Mouse (Mus musculus) hindbrain, embryonic 11.5 days (tissue): Measurements from ENCODE around the gene Pcbp4. TPM values are rescaled to one million over a fixed set of nuclear protein-coding genes. Genes with fewer than 3 reads are reported as not detected.
A peak's percentile ranks its signal among the peaks of the same experiment; 100 is the strongest.

ENCODE experiments used
- ATAC-seq: fragments of 200-750 bp; cut with Nextera tagmentation; 2 replicates; pipeline ENCODE4 v1.8.0; 2017; ENCODE audit warnings: mild to moderate bottlenecking, moderate TSS enrichment, moderate library complexity; ENCODE audit not compliant: low FRiP score
- DNase-seq: peaks from one replicate; pipeline ENCODE4 v3.0.0-alpha.2; 2015; ENCODE audit warnings: low spot score
- H3K27ac ChIP-seq: fragments of 300-500 bp; sonication (generic); 2 replicates; pipeline ENCODE4 v1.5.1; 2014; ENCODE audit warnings: mild to moderate bottlenecking, low read depth, low read length
- H3K27me3 ChIP-seq: fragments of 300-500 bp; sonication (generic); 2 replicates; pipeline ENCODE4 v1.6.1; 2014; ENCODE audit warnings: mild to moderate bottlenecking, low read length, moderate library complexity, mixed read lengths; ENCODE audit not compliant: control insufficient read depth, insufficient read depth
- H3K36me3 ChIP-seq: fragments of 300-500 bp; sonication (generic); 2 replicates; pipeline ENCODE4 v1.6.1; 2014; ENCODE audit warnings: mild to moderate bottlenecking, low read length, moderate library complexity, mixed read lengths; ENCODE audit not compliant: control insufficient read depth, insufficient read depth
- H3K4me1 ChIP-seq: fragments of 300-500 bp; sonication (generic); replicated peaks from 2 replicates; pipeline ENCODE4 v1.6.1; 2014; ENCODE audit warnings: low read length, mixed read lengths; ENCODE audit not compliant: control insufficient read depth, insufficient read depth
- H3K4me2 ChIP-seq: fragments of 300-500 bp; sonication (generic); replicated peaks from 2 replicates; pipeline ENCODE4 v1.6.1; 2014; ENCODE audit warnings: mild to moderate bottlenecking, low read depth, low read length
- H3K4me3 ChIP-seq: fragments of 300-500 bp; sonication (generic); 2 replicates; pipeline ENCODE4 v1.5.1; 2014; ENCODE audit warnings: low read depth, low read length
- H3K9ac ChIP-seq: fragments of 300-500 bp; sonication (generic); 2 replicates; pipeline ENCODE4 v1.6.1; 2014; ENCODE audit warnings: low read depth, low read length
- H3K9me3 ChIP-seq: fragments of 300-500 bp; sonication (generic); 2 replicates; pipeline ENCODE4 v1.6.1; 2016; ENCODE audit warnings: low read length; ENCODE audit not compliant: control insufficient read depth
- WGBS: fragments of 180-500 bp; shearing (Covaris S2); extraction: QIAGEN DNeasy Blood & Tissue Kit; methylation state at CpG from one replicate; pipeline ENCODE4 v1.1.7; 2014; 5-methylcytosine and 5-hydroxymethylcytosine counted together
- polyA plus RNA-seq: library from polyadenylated mRNA; unstranded; fragments of >200 nt; fragmentation: Nextera tagmentation; extraction: Ambion mirVana; gene quantifications from 2 replicates; pipeline ENCODE4 v1.2.1, GENCODE M21; 2014

The Pcbp4 gene
- 222 and 249 TPM in 2 replicates for polyA plus RNA-seq

GRCm38 (mm10) chr9:106453271-106454070 lies at the start of gene Pcbp4:
Pcbp4 (plus strand) TSS chr9:106453291.
- no peaks in the 10 kb centered on the region for H3K36me3 ChIP-seq
- H3K9me3 ChIP-seq: no peaks in the 10 kb centered on the region
- peak within 1 kb of the TSS; percentile 82 for H3K4me3 ChIP-seq
- H3K27me3 ChIP-seq: no peaks in the 10 kb centered on the region
- H3K4me1 ChIP-seq: peaks cover 31% of the 10 kb centered on the region
- ATAC-seq (peak; percentile 79), DNase-seq (peak; percentile 82)
- peak within 1 kb of the TSS; percentile 93 for H3K9ac ChIP-seq
- 0% methylated on average over 35 of the region's 74 CpGs for WGBS
- H3K27ac ChIP-seq: peak within 1 kb of the TSS; percentile 98
- H3K4me2 ChIP-seq: peak within 1 kb of the TSS; percentile 97

- 27% methylated on average over 6 of the region's 6 CpGs for WGBS
- no peak overlapping the region for H3K9ac ChIP-seq
- no peak overlapping the region for H3K27ac ChIP-seq
- no peaks in the 10 kb centered on the region for H3K27me3 ChIP-seq
- H3K4me1 ChIP-seq: no peaks in the 10 kb centered on the region
- no peaks in the 10 kb centered on the region for H3K9me3 ChIP-seq
- H3K4me2 ChIP-seq: no peak overlapping the region
- ATAC-seq (no peak), DNase-seq (no peak)
- no peak overlapping the region for H3K4me3 ChIP-seq
- H3K36me3 ChIP-seq: no peaks in the 10 kb centered on the region
Observed at GRCm38 (mm10) chr9:106405275-106405674, 47.8 kb upstream of the Pcbp4 start.

GRCm38 (mm10) chr9:106406443-106407078 lies 46.5 kb upstream of the Pcbp4 start:
- WGBS: 63% methylated on average over 8 of the region's 8 CpGs
- no peak for DNase-seq
- H3K9ac ChIP-seq: no peak overlapping the region
- ATAC-seq: no peak
- no peaks in the 10 kb centered on the region for H3K27me3 ChIP-seq
- H3K36me3 ChIP-seq: no peaks in the 10 kb centered on the region
- no peak overlapping the region for H3K4me2 ChIP-seq
- no peaks in the 10 kb centered on the region for H3K4me1 ChIP-seq
- H3K27ac ChIP-seq: no peak overlapping the region
- H3K9me3 ChIP-seq: no peaks in the 10 kb centered on the region
- no peak overlapping the region for H3K4me3 ChIP-seq

GRCm38 (mm10) chr9:106409096-106409495 lies 44.0 kb upstream of the Pcbp4 start:
- ATAC-seq (no peak), DNase-seq (no peak)
- no peaks in the 10 kb centered on the region for H3K4me1 ChIP-seq
- no peak overlapping the region for H3K27ac ChIP-seq
- no peaks in the 10 kb centered on the region for H3K27me3 ChIP-seq
- 93% methylated on average over 4 of the region's 4 CpGs for WGBS
- H3K9ac ChIP-seq: no peak overlapping the region
- no peaks in the 10 kb centered on the region for H3K9me3 ChIP-seq
- no peak overlapping the region for H3K4me2 ChIP-seq
- no peak overlapping the region for H3K4me3 ChIP-seq
- H3K36me3 ChIP-seq: no peaks in the 10 kb centered on the region

- Histone ChIP-seq H3K4me2 (no peak overlapping the region), H3K27me3 (no peaks in the 10 kb centered on the region), H3K9ac (no peak overlapping the region), H3K4me1 (no peaks in the 10 kb centered on the region), H3K36me3 (no peaks in the 10 kb centered on the region), H3K27ac (no peak overlapping the region), H3K9me3 (no peaks in the 10 kb centered on the region), H3K4me3 (no peak overlapping the region)
- WGBS: 82% methylated on average over 2 of the region's 2 CpGs
- DNase-seq (no peak), ATAC-seq (no peak)
Observed at GRCm38 (mm10) chr9:106410086-106410650, 42.9 kb upstream of the Pcbp4 start.

GRCm38 (mm10) chr9:106411091-106411594 lies 41.9 kb upstream of the Pcbp4 start:
- H3K4me3 ChIP-seq: no peak overlapping the region
- no peak overlapping the region for H3K4me2 ChIP-seq
- no peak overlapping the region for H3K27ac ChIP-seq
- no peaks in the 10 kb centered on the region for H3K36me3 ChIP-seq
- H3K9ac ChIP-seq: no peak overlapping the region
- no peaks in the 10 kb centered on the region for H3K27me3 ChIP-seq
- WGBS: 82% methylated on average over 9 of the region's 9 CpGs
- no peak for ATAC-seq
- H3K4me1 ChIP-seq: no peaks in the 10 kb centered on the region
- no peaks in the 10 kb centered on the region for H3K9me3 ChIP-seq
- DNase-seq: no peak

- Histone ChIP-seq H3K4me1 (no peaks in the 10 kb centered on the region), H3K4me3 (no peak overlapping the region), H3K4me2 (no peak overlapping the region), H3K9ac (no peak overlapping the region), H3K27ac (no peak overlapping the region), H3K9me3 (no peaks in the 10 kb centered on the region), H3K27me3 (no peaks in the 10 kb centered on the region), H3K36me3 (no peaks in the 10 kb centered on the region)
- ATAC-seq (no peak), DNase-seq (no peak)
- 79% methylated on average over 6 of the region's 6 CpGs for WGBS
Observed at GRCm38 (mm10) chr9:106411729-106412128, 41.4 kb upstream of the Pcbp4 start.

GRCm38 (mm10) chr9:106412210-106412609 lies 40.9 kb upstream of the Pcbp4 start:
- no peaks in the 10 kb centered on the region for H3K36me3 ChIP-seq
- no peak overlapping the region for H3K27ac ChIP-seq
- no peak overlapping the region for H3K4me3 ChIP-seq
- H3K9ac ChIP-seq: no peak overlapping the region
- ATAC-seq: no peak
- no peak for DNase-seq
- 77% methylated on average over 3 of the region's 3 CpGs for WGBS
- H3K27me3 ChIP-seq: no peaks in the 10 kb centered on the region
- H3K4me1 ChIP-seq: no peaks in the 10 kb centered on the region
- no peak overlapping the region for H3K4me2 ChIP-seq
- H3K9me3 ChIP-seq: no peaks in the 10 kb centered on the region
